Mouse (Mus musculus) stomach, postnatal 0 days (tissue): ENCODE results near the gene Flnb.

Experiments
- CTCF ChIP-seq: IDR thresholded peaks from 2 replicates; pipeline ENCODE4 v1.5.1; 2016; ENCODE audit warnings: antibody characterized with exemption, low read depth, mild to moderate bottlenecking, moderate library complexity
- EP300 ChIP-seq: optimal IDR thresholded peaks from 2 replicates; pipeline ENCODE3; 2016; ENCODE audit warnings: antibody characterized with exemption

GRCm38 (mm10) chr14:7999030-7999429 lies 181.3 kb downstream of the Flnb start:
- peak; percentile 86 for TF ChIP-seq EP300
- TF ChIP-seq CTCF, result no peak
